Mouse (Mus musculus) embryo, embryonic 9.5 days (tissue): ENCODE data around the gene Naa11.

Experiments used
- DNase-seq: peaks from one replicate; pipeline ENCODE4 v3.0.0-alpha.2; 2017; ENCODE audit errors: extremely low spot score

Gene Naa11

DNA sequence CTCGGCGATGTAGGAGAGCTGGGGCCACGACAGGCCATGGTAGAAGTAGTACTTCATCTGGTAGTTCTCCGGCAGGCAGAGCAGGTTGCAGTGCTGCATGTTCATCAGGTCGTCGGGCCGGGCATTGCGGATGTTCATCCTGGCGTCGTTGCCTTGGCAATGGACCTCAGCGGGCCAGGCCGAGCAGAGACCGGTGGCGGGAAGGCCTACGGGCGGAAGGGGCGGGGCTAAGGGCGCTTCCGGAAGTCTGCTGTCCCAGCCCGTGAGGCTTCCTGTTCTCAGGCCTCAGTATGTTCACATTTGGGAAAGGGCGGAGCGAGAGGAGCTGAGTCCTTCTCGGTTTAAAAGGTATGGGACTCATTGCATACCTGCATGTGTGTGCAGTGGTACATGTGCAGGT is at the start of gene Naa11:
Gene Naa11 (minus strand): TSS at position 220 of the 400 bp plus-strand sequence.
- no peak for DNase-seq

- no peak for DNase-seq
Measured at GRCm38 (mm10) chr5:97432512-97432911, 40.3 kb upstream of the Naa11 start.

- DNase-seq = no peak
Measured at GRCm38 (mm10) chr5:97429976-97430375, 37.8 kb upstream of the Naa11 start.

- no peak for DNase-seq
Measured at GRCm38 (mm10) chr5:97421669-97422068, 29.5 kb upstream of the Naa11 start.

DNA sequence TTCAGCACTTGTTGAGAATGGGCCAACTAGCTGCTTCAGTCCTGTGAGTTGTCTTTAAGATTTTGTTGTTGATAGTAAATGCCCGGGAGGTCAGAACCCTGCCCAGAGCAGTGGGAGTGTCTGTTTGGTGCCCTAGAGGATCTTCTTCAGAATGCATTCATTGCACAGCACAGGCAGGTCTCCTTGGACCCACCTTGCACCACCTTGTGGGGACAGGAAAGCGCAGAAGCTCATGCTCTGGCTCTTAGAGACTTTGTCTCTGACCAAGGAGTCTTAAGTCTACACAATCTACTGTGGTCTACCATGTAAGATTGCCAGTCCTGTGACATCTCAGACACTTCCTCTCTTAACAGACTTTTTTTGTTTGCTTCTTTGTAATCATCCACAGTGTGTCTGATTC is 25.0 kb upstream of the Naa11 start:
- no peak for DNase-seq

DNA sequence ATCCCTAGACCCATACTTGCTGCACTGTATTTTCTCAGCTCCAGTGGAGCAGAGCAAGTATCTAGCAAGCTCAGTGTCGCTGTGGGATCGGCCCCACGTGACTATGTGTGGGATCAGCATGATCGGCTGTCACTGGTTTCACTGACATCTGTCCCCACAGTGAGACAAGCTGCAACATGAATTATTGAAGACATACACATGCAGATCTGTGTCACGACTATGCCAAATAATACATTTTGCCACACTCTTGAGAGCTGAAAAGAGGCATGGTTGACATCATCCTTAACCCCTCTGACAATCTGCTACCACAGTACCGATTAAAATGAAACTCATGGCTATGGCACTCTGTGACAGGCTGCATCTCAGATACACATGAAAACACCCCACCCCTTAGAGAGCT is 23.7 kb upstream of the Naa11 start:
- DNase-seq = no peak

GRCm38 (mm10) chr5:97413716-97414115 is 21.5 kb upstream of the Naa11 start:
- no peak for DNase-seq

GRCm38 (mm10) chr5:97410190-97410589 is 18.0 kb upstream of the Naa11 start:
- DNase-seq = no peak

DNA sequence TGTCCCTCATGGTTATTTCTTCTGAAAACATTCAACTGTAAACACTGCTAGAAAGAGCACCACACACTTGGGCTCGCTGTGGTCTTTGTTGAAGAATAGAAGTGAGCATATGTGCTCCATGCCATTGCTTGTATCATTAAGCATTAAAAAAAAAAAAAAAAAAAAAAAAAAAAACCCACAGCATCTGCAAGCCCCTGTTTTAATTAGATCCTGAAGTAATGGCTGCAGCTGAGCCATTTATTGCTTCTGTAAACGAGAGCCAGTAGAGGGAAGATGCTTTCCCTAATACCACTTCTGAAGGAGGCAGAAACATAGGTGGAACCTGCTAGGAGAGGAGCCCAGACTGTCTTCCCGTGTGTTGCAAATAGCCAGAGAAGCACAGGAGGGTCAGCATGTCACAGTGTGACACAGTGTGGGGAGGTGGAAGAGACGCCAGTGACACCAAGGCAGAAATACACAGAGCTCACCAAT is 17.1 kb upstream of the Naa11 start:
- no peak for DNase-seq

- DNase-seq = no peak
Measured at GRCm38 (mm10) chr5:97401042-97401441, 8.9 kb upstream of the Naa11 start.

GRCm38 (mm10) chr5:97397585-97397984 is 5.4 kb upstream of the Naa11 start:
- no peak for DNase-seq

- DNase-seq = no peak
Measured at GRCm38 (mm10) chr5:97387622-97388021, 4.6 kb downstream of the Naa11 start.

DNA sequence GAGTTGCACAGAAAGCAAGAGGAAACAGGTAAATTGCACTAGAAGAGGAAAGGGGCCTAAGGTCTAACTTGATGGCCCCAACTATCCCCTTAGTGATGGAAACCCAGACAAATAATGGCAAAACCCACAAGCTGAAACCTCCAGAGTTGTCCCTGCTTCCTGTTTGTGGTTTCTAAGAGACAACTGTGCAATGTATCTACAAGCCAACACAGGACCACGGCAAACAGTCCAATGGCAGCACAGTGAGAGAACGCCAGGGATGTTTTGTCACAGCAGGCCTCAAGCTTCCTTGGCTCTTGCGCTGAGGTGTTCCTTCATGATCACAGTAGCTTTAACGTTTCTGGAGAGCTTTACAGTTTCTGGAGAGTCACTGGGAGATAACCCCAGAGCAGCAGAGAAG is 7.8 kb downstream of the Naa11 start:
- no peak for DNase-seq

DNA sequence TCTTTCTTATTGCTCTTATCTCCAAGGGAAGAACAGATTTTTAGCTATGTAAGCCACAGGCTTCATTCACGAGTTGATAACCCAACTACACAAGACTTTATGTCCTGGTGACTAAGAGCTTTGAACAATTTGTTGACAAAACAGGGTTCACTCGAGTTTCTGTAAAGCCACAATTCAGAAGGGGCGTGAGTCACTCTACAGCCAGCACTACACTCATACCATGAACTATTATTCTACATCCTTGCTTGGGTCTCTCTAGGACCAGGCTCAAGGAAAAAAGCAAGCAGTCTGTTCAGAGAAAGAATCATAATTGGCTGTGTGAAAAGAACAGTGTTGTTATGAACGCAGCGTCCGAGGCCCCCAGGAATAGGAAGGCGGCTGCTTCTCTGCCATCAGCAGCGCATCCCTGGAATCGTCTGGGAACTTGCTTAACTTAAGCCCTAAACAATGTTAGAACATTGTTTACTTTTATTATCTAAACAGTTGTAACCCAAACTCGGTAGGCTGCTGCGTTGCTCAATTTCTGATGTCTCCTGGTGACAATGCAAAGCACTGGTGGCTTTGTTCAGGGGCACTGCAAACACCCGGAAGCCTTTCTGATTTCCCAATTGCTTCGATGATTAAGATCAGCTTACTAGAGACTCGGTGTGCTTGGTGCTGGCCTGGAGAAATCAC is 9.5 kb downstream of the Naa11 start:
- DNase-seq = no peak

DNA sequence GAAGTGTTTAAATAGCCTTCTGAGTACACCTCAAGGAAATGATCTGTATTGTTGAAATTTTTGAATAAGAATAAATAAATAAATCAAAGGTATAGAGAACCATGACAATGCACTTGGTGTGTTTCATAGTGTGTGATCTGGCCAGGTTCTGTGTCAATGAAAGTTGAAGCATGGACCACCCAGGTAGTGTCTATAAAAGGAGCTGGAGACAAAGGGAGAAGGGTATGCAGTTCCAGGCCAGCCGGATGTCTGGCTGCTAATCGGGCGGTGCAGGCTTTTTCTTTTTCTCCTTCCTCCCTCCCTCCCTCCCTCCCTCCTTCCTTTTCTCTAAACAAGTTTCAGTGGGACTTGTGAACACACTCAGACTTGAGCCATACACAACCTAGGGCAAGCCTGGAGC is 12.2 kb downstream of the Naa11 start:
- peak; percentile 9 for DNase-seq

DNA sequence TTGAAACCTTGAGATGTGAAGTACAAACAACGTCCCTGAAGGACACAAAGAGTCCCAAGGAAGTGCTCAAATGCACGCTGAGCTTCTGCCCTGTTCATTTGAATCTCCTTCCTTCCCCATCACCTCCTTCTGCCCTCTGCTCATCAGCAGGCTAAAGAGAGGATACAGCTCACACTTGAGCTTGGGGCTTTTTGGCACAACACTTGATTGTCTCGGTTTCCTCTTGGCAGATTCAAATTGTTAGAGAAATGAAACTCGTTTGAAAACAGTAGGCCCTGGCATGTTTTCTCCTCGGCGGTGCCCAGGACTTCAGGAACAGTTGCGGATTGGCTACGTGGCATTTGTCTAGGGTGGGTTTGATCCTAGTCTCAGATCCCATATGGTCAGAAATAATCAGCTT is 27.4 kb downstream of the Naa11 start:
- DNase-seq = no peak

GRCm38 (mm10) chr5:97364252-97364651 is 27.9 kb downstream of the Naa11 start:
- DNase-seq = no peak

- no peak for DNase-seq
Measured at GRCm38 (mm10) chr5:97362539-97362938, 29.6 kb downstream of the Naa11 start.

DNA sequence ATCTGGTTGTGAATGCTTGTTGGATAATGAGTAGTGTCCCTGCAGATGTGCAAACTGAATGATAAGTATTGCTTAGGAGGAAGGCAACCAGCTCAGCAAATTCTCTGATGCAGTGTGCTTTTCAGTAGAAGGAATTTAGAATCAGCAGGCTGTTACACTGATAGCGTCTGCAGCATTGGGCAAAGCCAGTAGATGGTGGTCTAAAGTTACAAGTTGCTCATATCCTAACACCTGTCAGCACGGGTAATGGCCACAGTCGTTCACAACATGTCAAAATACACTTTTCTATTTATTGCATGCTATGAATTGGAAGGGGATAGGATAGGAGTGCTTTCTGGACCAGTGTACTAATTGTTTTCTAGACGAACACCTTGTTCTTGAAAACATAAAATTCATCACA is 33.1 kb downstream of the Naa11 start:
- DNase-seq = no peak

GRCm38 (mm10) chr5:97356135-97356534 is 36.0 kb downstream of the Naa11 start:
- no peak for DNase-seq

- no peak for DNase-seq
Measured at GRCm38 (mm10) chr5:97355152-97355551, 37.0 kb downstream of the Naa11 start.

- no peak for DNase-seq
Measured at GRCm38 (mm10) chr5:97348760-97349159, 43.4 kb downstream of the Naa11 start.

- no peak for DNase-seq
Measured at GRCm38 (mm10) chr5:97348310-97348709, 43.9 kb downstream of the Naa11 start.

DNA sequence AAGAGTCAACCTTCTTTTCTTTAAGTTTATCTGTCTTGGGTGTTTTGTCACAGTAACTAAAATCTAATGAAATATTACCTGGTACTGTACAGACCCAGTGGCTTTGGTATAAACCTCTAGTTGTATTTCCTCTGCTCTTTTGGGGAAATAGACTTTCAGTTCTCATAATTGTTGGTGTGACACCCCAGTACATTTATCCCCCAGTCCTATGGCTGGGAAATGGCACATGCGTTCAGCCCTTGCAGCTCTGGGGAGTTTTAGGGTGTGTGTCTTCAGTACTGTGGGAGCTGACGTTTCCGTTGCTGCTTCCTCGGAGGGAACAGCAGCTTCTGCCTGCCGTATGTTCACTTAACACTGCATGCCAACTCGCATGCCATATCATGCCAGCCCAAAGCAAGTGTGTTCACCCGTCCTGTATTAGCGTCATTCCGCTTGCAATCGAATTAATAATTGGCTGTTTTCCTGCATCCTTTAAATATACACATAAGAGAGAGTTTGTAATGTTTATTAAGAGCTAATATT is 46.4 kb downstream of the Naa11 start:
- DNase-seq = no peak
